Mouse (Mus musculus) neural tube, embryonic 13.5 days (tissue): ENCODE measurements around the gene Samd5. TPM values are rescaled to one million over a fixed set of nuclear protein-coding genes. Genes with fewer than 3 reads are reported as not detected.

Source experiments
- ATAC-seq: fragments of 200-750 bp; cut with Nextera tagmentation; 2 replicates; pipeline ENCODE4 v1.8.0; 2017; ENCODE audit warnings: low read depth, mild to moderate bottlenecking, moderate TSS enrichment, moderate library complexity
- H3K27ac ChIP-seq: fragments of 300-500 bp; sonication (generic); replicated peaks from 2 replicates; pipeline ENCODE4 v1.5.1; 2015; ENCODE audit warnings: moderate library complexity, mild to moderate bottlenecking, inconsistent platforms
- H3K27me3 ChIP-seq: fragments of 300-500 bp; sonication (generic); 2 replicates; pipeline ENCODE4 v1.6.1; 2015; ENCODE audit warnings: mild to moderate bottlenecking, inconsistent platforms
- H3K36me3 ChIP-seq: fragments of 300-500 bp; sonication (generic); 2 replicates; pipeline ENCODE4 v1.6.1; 2015; ENCODE audit warnings: mild to moderate bottlenecking, inconsistent platforms
- H3K4me1 ChIP-seq: fragments of 300-500 bp; sonication (generic); replicated peaks from 2 replicates; pipeline ENCODE4 v1.6.1; 2015; ENCODE audit warnings: inconsistent platforms
- H3K4me2 ChIP-seq: fragments of 300-500 bp; sonication (generic); 2 replicates; pipeline ENCODE4 v1.6.1; 2015; ENCODE audit warnings: inconsistent platforms, mild to moderate bottlenecking, moderate library complexity
- H3K4me3 ChIP-seq: fragments of 300-500 bp; sonication (generic); 2 replicates; pipeline ENCODE4 v1.5.1; 2015; ENCODE audit warnings: mild to moderate bottlenecking, inconsistent platforms
- H3K9ac ChIP-seq: fragments of 300-500 bp; sonication (generic); 2 replicates; pipeline ENCODE4 v1.6.1; 2015; ENCODE audit warnings: moderate library complexity, mild to moderate bottlenecking, inconsistent platforms
- H3K9me3 ChIP-seq: fragments of 300-500 bp; sonication (generic); 2 replicates; pipeline ENCODE4 v1.6.1; 2016; ENCODE audit warnings: inconsistent platforms
- WGBS: fragments of 180-500 bp; shearing (Covaris S2); methylation state at CpG from one replicate; pipeline ENCODE4 v1.1.7; 2015; 5-methylcytosine and 5-hydroxymethylcytosine counted together
- polyA plus RNA-seq: library from polyadenylated mRNA; unstranded; fragments of >200 nt; fragmentation: Nextera tagmentation; extraction: Ambion mirVana; gene quantifications from 2 replicates; pipeline ENCODE4 v1.2.1, GENCODE M21; 2015

The Samd5 gene
- polyA plus RNA-seq, 1 experiment from 2014 or later: 4.2 TPM

GRCm38 (mm10) chr10:9646391-9646790, 28.6 kb downstream of the Samd5 start:
- no peak overlapping the region for H3K27ac ChIP-seq
- H3K4me1 ChIP-seq: peaks cover 14% of the 10 kb centered on the region
- no peak overlapping the region for H3K9ac ChIP-seq
- WGBS: 79% methylated on average over 3 of the region's 3 CpGs
- no peak overlapping the region for H3K4me3 ChIP-seq
- H3K27me3 ChIP-seq: no peaks in the 10 kb centered on the region
- no peaks in the 10 kb centered on the region for H3K9me3 ChIP-seq
- no peak overlapping the region for H3K4me2 ChIP-seq
- no peak for ATAC-seq
- H3K36me3 ChIP-seq: no peaks in the 10 kb centered on the region

- no peak overlapping the region for H3K4me2 ChIP-seq
- no peaks in the 10 kb centered on the region for H3K9me3 ChIP-seq
- no peak overlapping the region for H3K9ac ChIP-seq
- no peaks in the 10 kb centered on the region for H3K27me3 ChIP-seq
- no peaks in the 10 kb centered on the region for H3K36me3 ChIP-seq
- no peak overlapping the region for H3K27ac ChIP-seq
- no peak for ATAC-seq
- H3K4me3 ChIP-seq: no peak overlapping the region
- peaks cover 18% of the 10 kb centered on the region for H3K4me1 ChIP-seq
- 74% methylated on average over 6 of the region's 6 CpGs for WGBS
Observed at GRCm38 (mm10) chr10:9643531-9643930, 31.5 kb downstream of the Samd5 start.

GRCm38 (mm10) chr10:9642077-9642476, 32.9 kb downstream of the Samd5 start:
- ATAC-seq: no peak
- peaks cover 15% of the 10 kb centered on the region for H3K4me1 ChIP-seq
- H3K27ac ChIP-seq: no peak overlapping the region
- no peak overlapping the region for H3K4me3 ChIP-seq
- no peak overlapping the region for H3K4me2 ChIP-seq
- H3K9me3 ChIP-seq: no peaks in the 10 kb centered on the region
- 94% methylated on average over 4 of the region's 4 CpGs for WGBS
- H3K36me3 ChIP-seq: no peaks in the 10 kb centered on the region
- H3K27me3 ChIP-seq: no peaks in the 10 kb centered on the region
- H3K9ac ChIP-seq: no peak overlapping the region

GRCm38 (mm10) chr10:9640678-9641077, 34.3 kb downstream of the Samd5 start:
- Histone ChIP-seq H3K27me3 (no peaks in the 10 kb centered on the region), H3K4me3 (no peak overlapping the region), H3K9ac (no peak overlapping the region), H3K36me3 (no peaks in the 10 kb centered on the region), H3K4me1 (peaks cover 15% of the 10 kb centered on the region), H3K27ac (no peak overlapping the region), H3K9me3 (no peaks in the 10 kb centered on the region), H3K4me2 (no peak overlapping the region)
- 83% methylated on average over 2 of the region's 2 CpGs for WGBS
- ATAC-seq: no peak

GRCm38 (mm10) chr10:9640056-9640455, 35.0 kb downstream of the Samd5 start:
- H3K27ac ChIP-seq: no peak overlapping the region
- peaks cover 15% of the 10 kb centered on the region for H3K4me1 ChIP-seq
- no peaks in the 10 kb centered on the region for H3K36me3 ChIP-seq
- ATAC-seq: no peak
- no peak overlapping the region for H3K9ac ChIP-seq
- 74% methylated on average over 2 of the region's 2 CpGs for WGBS
- H3K4me3 ChIP-seq: no peak overlapping the region
- H3K9me3 ChIP-seq: no peaks in the 10 kb centered on the region
- H3K27me3 ChIP-seq: no peaks in the 10 kb centered on the region
- no peak overlapping the region for H3K4me2 ChIP-seq

GRCm38 (mm10) chr10:9625356-9625755, 49.7 kb downstream of the Samd5 start:
- Histone ChIP-seq H3K4me3 (no peak overlapping the region), H3K27me3 (no peaks in the 10 kb centered on the region), H3K27ac (no peak overlapping the region), H3K36me3 (no peaks in the 10 kb centered on the region), H3K4me2 (no peak overlapping the region), H3K9ac (no peak overlapping the region), H3K9me3 (no peaks in the 10 kb centered on the region), H3K4me1 (no peaks in the 10 kb centered on the region)
- 16% methylated on average over 1 of the region's 1 CpGs for WGBS
- no peak for ATAC-seq

GRCm38 (mm10) chr10:9621926-9622688, 52.9 kb downstream of the Samd5 start:
- Histone ChIP-seq H3K9me3 (no peaks in the 10 kb centered on the region), H3K27ac (no peak overlapping the region), H3K4me2 (no peak overlapping the region), H3K9ac (no peak overlapping the region), H3K4me1 (no peaks in the 10 kb centered on the region), H3K27me3 (no peaks in the 10 kb centered on the region), H3K4me3 (no peak overlapping the region), H3K36me3 (no peaks in the 10 kb centered on the region)
- 84% methylated on average over 3 of the region's 3 CpGs for WGBS
- no peak for ATAC-seq

- H3K36me3 ChIP-seq: no peaks in the 10 kb centered on the region
- H3K9ac ChIP-seq: no peak overlapping the region
- no peak for ATAC-seq
- no peak overlapping the region for H3K4me2 ChIP-seq
- WGBS: 64% methylated on average over 1 of the region's 1 CpGs
- H3K27ac ChIP-seq: no peak overlapping the region
- H3K4me1 ChIP-seq: no peaks in the 10 kb centered on the region
- H3K27me3 ChIP-seq: no peaks in the 10 kb centered on the region
- no peaks in the 10 kb centered on the region for H3K9me3 ChIP-seq
- H3K4me3 ChIP-seq: no peak overlapping the region
Observed at GRCm38 (mm10) chr10:9621055-9621454, 54.0 kb downstream of the Samd5 start.

DNA sequence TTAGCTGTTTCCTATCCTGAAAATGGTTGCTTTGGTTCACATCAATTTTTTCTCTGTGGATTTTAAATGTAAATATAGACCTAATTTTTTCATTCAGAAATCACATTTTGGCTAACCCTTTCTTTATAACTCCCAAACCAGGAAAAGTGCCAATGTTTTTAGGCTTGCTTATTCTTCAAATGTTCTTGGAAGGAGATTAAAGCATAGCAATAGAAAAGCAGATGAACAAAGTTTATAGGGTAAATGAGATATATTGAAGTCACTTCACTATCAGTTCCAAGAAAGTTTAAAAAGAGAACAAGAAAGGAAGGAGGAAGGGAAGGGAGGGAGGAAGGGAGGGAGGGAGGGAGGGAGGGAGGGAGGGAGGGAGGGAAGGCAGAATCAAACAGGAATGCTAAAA, 60.0 kb downstream of the Samd5 start:
- H3K4me1 ChIP-seq: no peaks in the 10 kb centered on the region
- no peak overlapping the region for H3K9ac ChIP-seq
- ATAC-seq: no peak

GRCm38 (mm10) chr10:9608854-9609253, 66.2 kb downstream of the Samd5 start:
- Histone ChIP-seq H3K4me1 (no peaks in the 10 kb centered on the region), H3K4me2 (no peak overlapping the region), H3K9ac (no peak overlapping the region), H3K36me3 (no peaks in the 10 kb centered on the region), H3K9me3 (no peaks in the 10 kb centered on the region), H3K27me3 (no peaks in the 10 kb centered on the region), H3K27ac (no peak overlapping the region), H3K4me3 (no peak overlapping the region)
- ATAC-seq: no peak
- 85% methylated on average over 4 of the region's 4 CpGs for WGBS

More for the DNA sequence above, 60.0 kb downstream of the Samd5 start:
- H3K4me3 ChIP-seq: no peak overlapping the region
- no peaks in the 10 kb centered on the region for H3K9me3 ChIP-seq
- H3K27me3 ChIP-seq: no peaks in the 10 kb centered on the region
- H3K27ac ChIP-seq: no peak overlapping the region
- H3K36me3 ChIP-seq: no peaks in the 10 kb centered on the region
- no peak overlapping the region for H3K4me2 ChIP-seq

- Histone ChIP-seq H3K4me3 (no peak overlapping the region), H3K36me3 (no peaks in the 10 kb centered on the region), H3K27ac (no peak overlapping the region), H3K4me1 (no peaks in the 10 kb centered on the region), H3K9me3 (no peaks in the 10 kb centered on the region), H3K4me2 (no peak overlapping the region), H3K9ac (no peak overlapping the region), H3K27me3 (no peaks in the 10 kb centered on the region)
- ATAC-seq: no peak
- 96% methylated on average over 2 of the region's 2 CpGs for WGBS
Observed at GRCm38 (mm10) chr10:9607155-9607554, 67.9 kb downstream of the Samd5 start.

- no peak for ATAC-seq
- Histone ChIP-seq H3K4me2 (no peak overlapping the region), H3K4me3 (no peak overlapping the region), H3K9me3 (no peaks in the 10 kb centered on the region), H3K4me1 (no peaks in the 10 kb centered on the region), H3K9ac (no peak overlapping the region), H3K36me3 (no peaks in the 10 kb centered on the region), H3K27me3 (no peaks in the 10 kb centered on the region), H3K27ac (no peak overlapping the region)
- 93% methylated on average over 5 of the region's 5 CpGs for WGBS
Observed at GRCm38 (mm10) chr10:9605635-9606034, 69.4 kb downstream of the Samd5 start.

DNA sequence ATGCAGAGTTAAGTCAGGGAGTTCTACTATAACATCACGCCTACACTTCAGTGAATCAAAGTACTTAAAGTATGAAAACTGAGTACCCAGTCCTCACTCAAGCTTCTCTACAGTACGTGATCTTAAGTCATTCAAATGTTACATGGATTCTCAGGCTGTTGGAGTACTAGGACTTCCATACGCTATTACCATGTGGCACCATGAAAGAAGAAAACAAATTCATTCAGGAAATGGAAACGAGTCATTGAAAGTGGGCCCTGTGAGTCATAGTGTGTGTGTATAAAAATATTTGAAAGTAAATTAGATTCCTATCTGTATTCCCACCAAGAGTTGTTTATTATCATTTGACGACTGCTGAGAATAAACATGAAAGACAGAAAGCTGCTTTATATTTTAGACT, 71.7 kb downstream of the Samd5 start:
- 88% methylated on average over 5 of the region's 5 CpGs for WGBS
- no peak for ATAC-seq

More for the DNA sequence above, 71.7 kb downstream of the Samd5 start:
- Histone ChIP-seq H3K27me3 (no peaks in the 10 kb centered on the region), H3K36me3 (no peaks in the 10 kb centered on the region), H3K4me1 (no peaks in the 10 kb centered on the region), H3K4me3 (no peak overlapping the region), H3K9me3 (no peaks in the 10 kb centered on the region), H3K4me2 (no peak overlapping the region), H3K9ac (no peak overlapping the region), H3K27ac (no peak overlapping the region)
